Mouse (Mus musculus) adrenal gland, adult 18-20 months (tissue): ENCODE results near the gene Degs1. TPM values are rescaled to one million over a fixed set of nuclear protein-coding genes. Genes with fewer than 3 reads are reported as not detected.
A peak's percentile ranks its signal among the peaks of the same experiment; 100 is the strongest.

Source experiments
- DNase-seq, 2 experiments: peaks; one replicate each; pipeline ENCODE4 v3.0.0; 2021 to 2022; ENCODE audit warnings: low spot score in 2 of 2
- total RNA-seq, 2 experiments: library from RNA; stranded (reverse); gene quantifications; 1 replicate in 1 of 2; 2 replicates in 1 of 2; pipeline ENCODE4 v1.2.3; 2021

The Degs1 gene
- total RNA-seq, 2 experiments from 2014 or later, result 77.1 to 82.5 TPM

GRCm38 (mm10) chr1:182281251-182281711 is 1.3 kb downstream of the Degs1 start:
- DNase-seq, result no peak

- no peak for DNase-seq
Observed at GRCm38 (mm10) chr1:182280577-182280976, 2.0 kb downstream of the Degs1 start.

- DNase-seq, result no peak
Observed at GRCm38 (mm10) chr1:182280046-182280445, 2.6 kb downstream of the Degs1 start.

DNA sequence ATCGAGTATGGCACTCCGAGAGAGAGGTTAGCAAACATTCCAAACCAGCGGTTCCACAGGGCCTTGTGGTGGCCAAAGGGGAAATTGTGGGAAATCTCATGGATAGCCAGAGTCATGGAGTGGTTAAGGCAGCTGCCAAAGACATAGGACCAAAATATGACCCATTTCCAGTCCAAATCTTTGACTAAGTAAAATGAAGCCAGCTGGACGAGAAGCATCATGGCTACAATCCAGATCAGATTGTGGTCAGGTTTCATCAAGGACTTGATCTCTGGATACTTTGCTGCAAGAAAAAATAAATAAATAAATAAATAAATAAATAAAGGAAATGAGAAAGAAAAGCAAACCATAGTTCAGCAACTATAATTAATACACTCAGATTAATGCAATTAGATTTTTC is 3.2 kb downstream of the Degs1 start:
- DNase-seq, result no peak

DNA sequence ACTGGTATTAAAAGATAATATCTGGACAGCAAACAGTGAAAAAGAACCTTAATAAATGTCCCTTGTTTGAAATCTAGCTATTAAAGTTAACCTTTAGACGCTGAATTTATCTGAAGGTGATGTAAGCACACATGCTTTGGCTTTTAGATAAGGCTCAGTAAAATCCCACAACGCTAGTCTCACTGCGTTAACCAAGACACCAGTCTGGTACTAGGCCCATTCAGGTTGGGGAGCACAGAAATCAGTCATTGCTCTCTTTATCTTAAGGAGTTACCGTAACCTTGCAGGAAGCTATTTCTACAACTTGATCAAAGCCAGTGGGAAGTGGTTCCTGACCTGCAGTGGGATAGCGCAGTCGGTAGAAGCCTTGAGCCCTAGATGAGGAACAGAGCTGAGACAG is 7.5 kb downstream of the Degs1 start:
- no peak for DNase-seq

- no peak for DNase-seq
Observed at GRCm38 (mm10) chr1:182271632-182272031, 11.0 kb downstream of the Degs1 start.

GRCm38 (mm10) chr1:182271130-182271529 is 11.5 kb downstream of the Degs1 start:
- no peak for DNase-seq

DNA sequence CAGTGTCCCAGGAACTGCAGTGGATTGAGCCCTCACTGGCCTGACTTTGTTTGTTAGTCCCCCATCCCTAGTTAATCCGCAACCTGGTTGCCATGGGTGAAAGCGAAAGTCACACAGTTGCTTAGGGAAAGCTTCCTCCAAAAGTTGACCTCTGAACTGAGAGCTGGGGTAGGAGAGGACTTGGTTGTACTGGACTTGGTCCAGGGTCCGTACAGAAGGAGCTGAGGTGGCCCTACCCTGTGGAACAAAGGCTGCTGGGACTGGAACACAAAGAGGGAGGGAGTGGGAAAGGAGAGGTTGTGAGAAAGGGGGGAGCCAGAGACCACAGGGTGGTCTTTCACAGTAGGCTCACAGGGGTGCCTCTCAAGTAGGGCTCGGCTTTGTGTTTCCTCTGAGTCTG is 14.3 kb downstream of the Degs1 start:
- no peak for DNase-seq

- no peak for DNase-seq
Observed at GRCm38 (mm10) chr1:182266028-182266525, 16.5 kb downstream of the Degs1 start.

DNA sequence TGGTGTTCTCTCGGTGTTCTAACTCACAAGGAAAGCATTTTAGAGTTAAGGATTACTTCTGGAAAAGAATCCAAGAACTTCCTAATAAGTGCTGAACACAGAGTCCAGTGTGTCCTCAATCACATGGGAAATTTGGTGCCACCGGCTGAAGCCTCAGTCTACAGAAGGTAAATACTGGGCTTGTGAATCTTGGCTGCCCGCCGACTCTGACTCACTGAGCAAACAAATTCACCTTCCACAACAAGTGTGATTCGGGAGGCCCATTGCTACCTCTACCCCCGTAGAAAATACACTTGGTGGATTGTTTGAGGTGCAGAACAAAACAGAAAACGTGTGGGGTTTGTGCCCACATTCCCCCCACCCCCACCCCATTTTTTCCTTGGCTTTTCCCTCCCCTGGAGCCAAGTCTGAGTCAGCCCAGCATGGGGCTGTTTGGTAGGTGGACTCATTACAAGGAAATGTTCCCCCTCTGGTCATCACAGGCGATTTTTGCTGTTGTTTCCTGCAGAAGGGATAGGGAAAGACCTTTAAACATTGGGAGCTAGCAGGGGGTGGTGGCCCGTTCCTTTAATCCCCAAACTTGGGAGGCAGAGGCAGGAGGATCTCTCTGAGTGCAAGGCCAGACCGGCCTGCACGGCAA is 26.4 kb downstream of the Degs1 start:
- peak in 1 of 2 experiments; percentile 10 for DNase-seq

DNA sequence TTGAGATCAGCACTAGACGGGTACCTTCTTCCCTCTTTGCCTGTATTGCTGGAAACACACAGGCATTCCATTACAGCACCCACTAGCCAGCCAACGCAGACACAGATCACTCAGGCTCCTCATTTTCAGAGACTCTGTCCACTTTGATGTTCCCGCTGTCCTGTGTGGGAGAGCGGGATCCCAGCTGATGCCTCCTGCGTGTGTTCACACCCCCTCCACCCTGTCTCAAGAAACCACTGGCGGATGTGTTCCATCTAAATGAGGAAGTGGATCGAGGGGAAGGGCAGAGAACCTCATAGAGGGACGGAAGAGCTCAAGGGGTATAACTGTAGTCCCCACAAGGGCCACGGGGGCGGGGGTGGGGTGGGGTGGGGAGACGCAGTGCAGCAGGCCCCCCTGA is 27.6 kb downstream of the Degs1 start:
- DNase-seq, result no peak

DNA sequence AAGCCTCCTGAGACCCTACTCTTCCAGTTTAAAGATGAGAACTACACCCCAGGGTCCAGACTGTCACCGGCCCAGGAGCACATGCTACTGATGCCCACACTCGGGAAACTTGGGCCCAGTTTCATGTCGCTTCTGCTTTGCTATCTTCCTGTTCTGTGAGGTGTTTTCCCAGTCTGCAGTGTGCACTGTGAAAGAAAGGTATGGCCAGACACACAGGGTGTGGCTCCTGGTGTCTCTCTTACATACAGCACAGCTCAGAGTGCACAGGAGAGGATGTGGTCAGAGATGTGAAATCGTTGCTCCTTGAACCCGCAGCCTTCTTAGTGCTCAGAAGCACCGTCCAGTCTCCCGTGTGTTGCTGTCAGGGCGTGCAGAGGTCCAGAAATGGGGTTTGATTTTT is 28.0 kb downstream of the Degs1 start:
- no peak for DNase-seq

DNA sequence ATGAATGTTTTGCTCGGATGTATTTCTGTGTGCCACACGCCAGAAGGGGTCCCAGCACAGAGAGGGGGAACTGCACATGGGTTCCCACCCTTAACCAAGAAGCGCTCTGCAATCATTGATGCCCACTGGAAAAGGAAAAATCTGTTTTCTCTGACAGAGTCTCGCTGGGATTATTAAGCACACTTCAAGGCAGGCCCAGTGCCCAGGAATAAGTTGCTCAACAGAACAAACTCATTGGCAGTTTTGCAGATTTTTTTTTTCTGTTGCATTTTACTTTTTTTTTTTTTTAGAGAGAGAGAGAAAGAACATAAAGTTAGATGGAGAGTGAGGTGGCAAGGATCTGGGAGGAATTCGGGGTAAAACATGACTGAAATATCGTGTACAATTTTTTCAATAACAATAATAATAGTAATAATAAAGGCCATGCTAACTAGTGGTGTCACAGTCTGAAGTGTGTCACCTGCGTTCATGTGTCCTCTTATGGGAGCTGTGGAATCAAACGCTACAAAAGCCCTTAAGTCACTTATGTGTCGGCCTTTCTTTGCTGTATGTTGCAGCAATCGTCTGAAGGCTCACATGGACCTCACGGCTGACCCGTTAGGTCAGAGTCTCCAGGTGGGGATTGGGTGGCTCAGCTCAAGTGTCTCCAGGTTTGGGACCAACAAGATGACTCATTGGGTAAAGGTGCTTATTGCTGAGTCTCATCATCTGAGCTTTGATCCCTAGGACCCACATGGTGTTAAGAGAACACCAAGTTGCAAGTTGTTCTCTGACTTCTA is 28.7 kb downstream of the Degs1 start:
- DNase-seq, result no peak

DNA sequence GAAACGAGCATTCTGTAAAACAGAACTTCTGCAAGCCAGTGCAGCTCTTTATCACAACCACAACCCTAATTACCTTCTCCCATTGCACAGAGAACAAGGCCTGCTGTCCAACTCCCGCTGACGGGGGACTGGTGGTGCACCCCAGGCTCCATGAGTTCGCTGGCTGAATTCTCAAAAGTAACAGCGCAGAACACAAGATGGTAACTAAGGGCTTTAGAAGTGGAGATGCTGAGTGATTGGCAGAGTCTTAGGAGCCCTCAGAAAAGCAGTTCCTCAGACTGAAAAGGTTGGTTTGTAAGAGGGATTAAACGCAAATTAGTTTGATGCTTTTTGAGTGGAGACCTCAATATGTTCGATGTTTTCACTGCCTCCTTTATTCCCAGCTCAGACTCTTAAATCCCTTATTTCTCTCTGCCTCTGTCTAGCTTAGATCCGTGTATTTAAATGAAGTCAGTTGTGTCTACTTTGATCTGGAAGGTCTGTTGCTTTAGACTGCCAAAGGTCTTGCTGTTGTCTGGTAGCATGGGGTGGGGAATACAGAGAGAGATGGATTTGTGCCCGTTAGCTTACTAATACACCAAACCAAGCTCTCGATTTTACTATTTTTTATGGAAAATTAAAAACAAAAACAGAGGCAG is 30.0 kb downstream of the Degs1 start:
- no peak for DNase-seq

- no peak for DNase-seq
Observed at GRCm38 (mm10) chr1:182250734-182251133, 31.9 kb downstream of the Degs1 start.

DNA sequence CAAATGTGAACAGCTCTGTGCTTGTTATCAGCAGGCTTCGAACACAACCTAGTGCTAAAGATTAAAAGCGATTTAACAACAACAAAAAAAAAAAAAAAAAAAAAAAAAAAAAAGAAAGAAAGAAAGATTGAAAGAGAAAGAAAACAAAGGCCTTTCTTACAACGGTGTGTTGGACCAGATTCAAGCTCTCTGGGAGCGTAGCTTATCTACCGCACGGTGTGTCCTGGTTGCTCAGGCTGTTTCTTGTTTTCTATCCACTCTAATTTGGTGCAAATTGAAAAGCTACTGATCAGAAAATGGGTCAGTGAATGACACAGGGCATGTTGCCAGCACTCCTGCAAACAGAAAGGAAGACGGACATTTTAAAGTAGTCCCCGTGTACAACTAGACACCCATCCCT is 33.3 kb downstream of the Degs1 start:
- DNase-seq, result no peak

DNA sequence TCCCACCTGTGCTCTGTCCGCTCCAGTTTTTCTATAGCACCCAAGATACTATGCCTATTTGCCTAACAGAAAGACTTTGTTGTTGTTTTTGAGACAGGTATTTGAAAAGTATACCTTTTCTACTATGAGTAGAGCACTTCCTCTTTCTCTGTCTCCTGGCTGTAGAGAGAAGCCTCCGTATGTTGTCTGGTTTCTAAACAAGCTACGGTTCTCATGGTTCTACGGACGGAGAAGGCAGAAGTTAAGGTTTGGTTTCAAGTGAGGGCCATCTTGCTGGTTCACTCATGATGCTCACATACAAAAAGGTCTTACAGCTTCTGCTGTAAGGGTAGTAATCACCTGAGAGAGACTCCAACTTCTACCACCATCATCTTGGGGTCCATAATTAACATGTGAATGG is 37.6 kb downstream of the Degs1 start:
- DNase-seq, result no peak

- DNase-seq, result no peak
Observed at GRCm38 (mm10) chr1:182238056-182238703, 44.4 kb downstream of the Degs1 start.

- DNase-seq, result no peak
Observed at GRCm38 (mm10) chr1:182237386-182237785, 45.2 kb downstream of the Degs1 start.

DNA sequence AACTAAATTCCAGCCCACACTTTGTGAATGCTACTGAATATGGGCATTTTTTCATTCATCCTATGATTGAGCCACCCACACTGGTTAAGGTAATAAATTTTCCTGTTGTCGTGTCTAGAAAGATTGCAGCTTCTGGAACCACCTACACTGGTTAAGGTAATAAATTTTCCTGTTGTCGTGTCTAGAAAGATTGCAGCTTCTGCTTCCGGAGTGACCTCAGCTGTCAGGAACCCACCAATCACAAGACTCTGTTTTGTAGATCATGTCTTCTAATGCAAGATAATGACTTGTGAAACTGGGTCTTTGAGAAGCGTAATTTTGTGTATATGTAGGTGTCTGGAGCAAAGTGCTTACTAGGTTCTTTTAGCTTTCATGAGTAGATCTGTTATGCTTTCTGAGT is 47.4 kb downstream of the Degs1 start:
- no peak for DNase-seq

GRCm38 (mm10) chr1:182229381-182229780 is 53.2 kb downstream of the Degs1 start:
- no peak for DNase-seq
